Mouse (Mus musculus) cerebellum, adult 2 months (tissue): ENCODE data around the gene Gpalpp1.

Source experiments
- CTCF ChIP-seq: fragments of 200-500 bp; IDR thresholded peaks from 2 replicates; pipeline ENCODE4 v1.5.1; 2011; ENCODE audit warnings: low read depth, mild to moderate bottlenecking, control low read depth, low read length, moderate library complexity, borderline replicate concordance; ENCODE audit not compliant: insufficient read depth
- POLR2A ChIP-seq: fragments of 200-500 bp; IDR thresholded peaks from 2 replicates; pipeline ENCODE4 v1.6.1; 2011; ENCODE audit warnings: low read length, control low read depth, borderline replicate concordance; ENCODE audit not compliant: insufficient read depth

GRCm38 (mm10) chr14:76067237-76067636 lies 43.3 kb downstream of the Gpalpp1 start:
- TF ChIP-seq CTCF: no peak
- no peak for TF ChIP-seq POLR2A
